Mouse (Mus musculus) embryo, embryonic 10 days (tissue): ENCODE results near the gene Cbx1.
"Not testable (repeated sequence)": the region's sequence is repeated elsewhere in the genome, so short reads cannot be mapped to it uniquely, and the experiment has no call there.

ENCODE experiments used
- DNase-seq: peaks from one replicate; pipeline ENCODE4 v3.0.0-alpha.2; 2015; ENCODE audit warnings: low spot score

Gene Cbx1

DNA sequence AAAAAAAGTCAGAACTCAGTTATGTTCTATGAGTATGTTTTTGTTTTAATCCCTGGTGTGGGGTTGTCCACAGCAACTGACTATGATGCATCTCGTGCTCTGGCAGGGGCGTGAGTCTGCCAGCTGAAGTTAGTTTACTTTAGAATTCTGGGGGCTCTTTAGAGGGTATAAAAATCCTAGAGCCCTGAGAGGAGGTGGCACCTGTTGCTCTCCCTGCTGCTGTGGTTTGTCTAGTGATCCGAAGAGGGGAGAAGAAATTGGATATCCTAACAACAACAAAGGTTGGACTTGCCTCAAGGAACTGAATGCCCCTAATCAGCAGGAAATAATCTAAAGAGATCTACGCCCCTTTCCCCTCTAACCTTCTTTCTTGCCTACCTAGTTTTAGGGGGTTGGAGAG, 49.4 kb downstream of the Cbx1 start:
- DNase-seq, result no peak

DNA sequence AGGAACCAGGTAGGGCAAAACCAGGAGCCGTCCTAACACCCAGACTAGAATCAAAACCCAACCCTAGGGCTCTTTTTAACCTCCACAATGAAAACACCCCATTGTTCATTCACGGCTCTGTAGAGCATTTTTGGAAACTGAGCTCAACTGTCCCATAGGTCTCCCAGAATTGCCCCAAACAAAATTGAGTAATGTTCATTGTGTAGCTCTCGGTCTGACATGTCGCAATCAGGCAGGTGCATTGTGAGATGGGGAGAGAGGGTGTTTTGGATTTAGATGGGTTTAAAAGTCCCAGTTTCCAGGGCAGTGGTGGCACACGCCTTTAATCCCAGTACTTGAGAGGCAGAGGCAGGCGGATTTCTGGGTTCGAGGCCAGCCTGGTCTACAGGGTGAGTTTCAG, 50.5 kb downstream of the Cbx1 start:
- no peak for DNase-seq

DNA sequence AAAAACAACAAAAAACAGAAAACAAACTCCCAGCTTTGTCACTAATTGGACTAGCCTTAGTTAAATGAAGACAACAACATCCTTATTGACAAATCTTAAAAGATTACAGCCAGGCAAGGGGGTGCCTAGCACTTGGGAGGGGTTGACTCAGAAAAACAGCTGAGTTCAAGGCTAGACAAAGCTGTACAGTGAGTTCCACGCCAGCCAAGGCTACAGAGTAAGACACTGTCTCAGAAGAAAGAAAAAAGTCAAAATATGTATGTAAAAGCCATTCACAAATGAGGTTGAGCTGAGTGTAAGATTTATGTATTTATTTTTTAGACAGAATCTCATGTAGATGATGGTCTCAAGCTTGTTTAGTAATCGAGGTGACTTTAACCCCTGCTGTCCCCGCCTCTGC, 51.0 kb downstream of the Cbx1 start:
- no peak for DNase-seq

DNA sequence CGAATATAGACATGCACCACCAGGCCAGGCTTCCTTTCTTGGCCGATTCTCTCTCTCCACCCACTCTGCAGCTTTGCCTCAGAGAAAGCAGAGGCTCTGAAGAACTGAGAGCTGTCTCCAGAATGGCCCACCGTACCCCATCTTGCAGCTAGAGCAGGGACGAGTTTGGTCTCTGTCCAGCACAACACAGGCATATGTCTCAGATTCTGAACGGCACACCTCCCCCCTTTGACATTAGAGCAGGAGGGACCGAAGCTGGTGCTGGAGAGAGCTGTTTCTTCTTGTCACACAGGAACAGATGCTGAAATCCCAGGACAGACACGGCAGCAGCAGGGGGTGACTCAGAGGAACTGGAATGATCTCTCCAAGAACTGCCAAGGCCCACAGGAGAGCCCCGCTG, 51.4 kb downstream of the Cbx1 start:
- no peak for DNase-seq

DNA sequence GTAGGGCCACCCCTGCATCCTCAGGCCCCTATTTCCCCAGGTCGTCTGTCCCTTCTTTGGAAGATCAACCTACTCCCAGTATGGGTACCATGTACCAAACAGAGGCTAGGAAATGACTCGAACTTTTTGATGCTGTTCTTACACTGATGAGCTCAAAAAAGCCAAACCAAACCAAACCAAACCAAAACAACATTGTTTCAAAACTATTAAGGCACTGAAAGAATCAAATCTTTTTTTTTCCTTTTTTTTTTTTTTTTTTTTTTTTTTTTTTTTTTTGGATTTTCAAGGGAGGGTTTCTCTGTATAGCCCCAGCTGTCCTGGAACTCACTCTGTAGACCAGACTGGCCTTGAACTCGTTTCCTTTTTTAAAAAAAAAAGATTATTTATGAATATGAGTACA, 54.7 kb downstream of the Cbx1 start:
- DNase-seq, result no peak

DNA sequence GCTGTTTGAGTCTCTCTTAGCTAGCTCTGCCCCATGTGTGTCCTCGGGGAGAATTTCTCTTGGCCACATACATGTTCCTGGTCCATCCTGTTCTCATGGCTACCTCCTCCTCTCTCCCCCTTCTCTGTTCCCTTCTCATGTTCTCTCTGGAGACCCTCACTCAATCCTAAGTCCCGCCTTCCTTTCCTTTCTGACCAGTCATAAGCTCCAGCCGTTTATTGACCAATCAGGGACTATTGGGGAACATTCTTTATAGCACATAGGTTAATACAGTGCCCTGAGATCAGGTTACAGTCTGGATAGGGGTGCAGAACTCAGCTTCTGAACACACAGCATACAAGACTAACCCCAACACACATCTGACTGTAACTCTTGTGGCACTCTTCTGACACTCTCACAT, 58.3 kb downstream of the Cbx1 start:
- peak; percentile 76 for DNase-seq

DNA sequence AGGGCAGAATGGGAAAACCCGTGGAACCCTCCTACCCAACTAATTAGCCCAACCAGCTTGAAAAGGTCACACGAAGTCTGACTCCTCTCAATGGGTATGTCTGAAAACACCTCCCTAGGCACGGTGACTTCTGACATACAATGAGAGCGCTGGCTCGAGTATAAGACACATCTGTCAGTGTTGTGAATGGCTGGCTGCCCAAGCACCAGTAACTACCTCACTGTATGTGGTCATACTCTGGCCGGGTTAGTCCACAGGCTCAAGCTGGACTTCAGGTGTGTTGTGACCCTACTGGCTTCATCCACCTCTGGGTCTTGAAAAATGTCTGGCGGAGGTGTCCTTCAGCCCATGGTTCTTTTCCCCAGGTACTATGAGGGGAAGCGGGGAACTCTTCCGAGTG, 59.8 kb downstream of the Cbx1 start:
- DNase-seq, result no peak

DNA sequence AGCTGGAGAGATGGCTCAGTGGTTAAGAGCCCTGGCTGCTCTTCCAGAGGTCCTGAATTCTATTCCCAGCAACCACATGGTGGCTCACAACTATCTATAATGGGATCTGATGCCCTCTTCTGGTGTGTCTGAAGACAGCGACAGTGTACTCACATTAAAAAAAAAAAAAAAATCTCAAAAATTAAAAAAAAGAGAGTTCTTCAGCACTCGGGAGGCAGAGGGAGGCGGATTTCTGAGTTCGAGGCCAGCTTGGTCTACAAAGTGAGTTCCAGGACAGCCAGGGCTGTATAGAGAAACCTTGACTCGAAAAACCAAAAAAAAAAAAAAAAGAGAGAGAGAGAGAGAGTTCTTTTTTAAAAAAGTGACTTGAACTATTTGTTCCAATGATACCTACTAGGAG, 60.2 kb downstream of the Cbx1 start:
- not testable (repeated sequence) for DNase-seq

DNA sequence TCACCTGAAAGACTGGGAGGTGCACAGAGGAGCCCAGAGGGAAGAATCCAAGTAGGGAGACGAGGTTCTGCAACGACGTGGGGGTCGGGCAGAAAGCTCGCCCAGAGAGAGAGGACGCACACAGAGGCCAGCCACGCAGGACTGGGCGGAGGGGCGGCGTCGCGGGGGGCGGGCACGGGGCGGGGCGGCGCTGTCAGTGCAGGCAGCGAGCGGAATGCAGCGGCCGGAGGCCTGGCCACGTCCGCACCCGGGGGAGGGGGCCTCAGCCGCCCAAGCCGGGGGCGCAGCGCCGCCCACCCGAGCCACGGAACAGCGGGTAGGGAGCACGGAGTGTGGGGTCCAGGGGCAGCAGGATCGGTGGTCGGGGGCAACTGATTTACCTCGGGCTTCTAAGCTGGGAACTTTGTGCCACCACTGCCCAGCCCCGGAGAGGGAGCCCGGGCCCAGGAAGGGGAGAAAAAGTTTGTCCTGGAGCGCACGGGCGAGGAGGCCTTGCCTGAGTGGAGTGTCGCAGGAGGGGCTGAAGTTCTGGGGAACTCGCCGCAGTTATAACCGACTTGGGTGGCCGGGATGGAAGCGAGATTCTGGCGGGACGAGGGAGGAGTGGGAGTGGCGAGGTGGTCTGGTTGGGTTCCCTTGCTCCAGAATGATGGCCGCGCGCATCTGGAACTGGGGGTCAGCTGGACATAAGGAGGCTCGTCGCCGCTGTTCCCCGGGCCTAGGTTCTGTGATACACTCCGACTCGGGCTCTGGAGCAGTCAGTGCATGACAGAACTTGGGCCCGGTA, 60.9 kb downstream of the Cbx1 start, which contains the start of gene Copz2:
Gene Copz2, plus strand, starts transcription at position 190 of the 787 bp plus-strand sequence.
- peak; percentile 56 for DNase-seq

DNA sequence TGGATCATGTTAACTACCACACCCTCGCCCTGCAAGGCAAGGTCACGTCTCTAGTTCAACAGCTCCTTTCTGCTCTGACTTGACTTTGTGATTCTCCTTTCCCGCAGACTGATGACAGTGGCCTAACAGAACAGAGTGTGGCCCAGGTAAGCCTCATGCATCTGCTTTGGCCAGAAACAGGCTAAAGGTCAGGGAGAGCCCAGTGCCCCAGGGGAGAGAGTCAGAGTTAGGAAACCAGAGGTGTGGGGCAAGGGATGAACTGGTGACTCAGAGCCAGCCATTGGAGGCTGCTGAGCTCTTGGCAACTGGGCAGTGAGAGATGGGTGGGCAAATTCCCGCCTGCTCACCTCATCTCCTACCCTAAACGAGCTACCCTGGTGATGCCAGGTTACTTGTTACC, 68.5 kb downstream of the Cbx1 start:
- DNase-seq, result no peak
